27 mouse cellular contexts compared by ENCODE assay signal in genomic region chrX:105937736-105938135, GRCm38 (mm10).
"Had no signal": no experiment of that assay in that cellular context is flagged by ENCODE, and none has a peak within 500 bp of the region (broad histone marks: within the 10 kb centered on the region; RNA-seq: fewer than 3 reads in every experiment).

No protein-coding gene starts in this region.

- DNase-seq: gastrocnemius, adult 2 months; gastrocnemius, postnatal 10 days; gastrocnemius, postnatal 36 days; heart, adult 11 months; heart, postnatal 14 days; heart, postnatal 36 days; kidney, adult 11 months; kidney, adult 2 months; kidney, adult 9 months; kidney, postnatal 14 days; kidney, postnatal 36 days; liver; liver, embryonic 13.5 days; lung, adult 18-20 months had no signal

- ATAC-seq: hindbrain, postnatal 0 days; intestine, embryonic 16.5 days had no signal

- H3K4me1 ChIP-seq: heart, embryonic 13.5 days; heart, embryonic 15.5 days; hindbrain, embryonic 13.5 days; hindbrain, embryonic 15.5 days; kidney, embryonic 15.5 days; limb, embryonic 10.5 days; limb, embryonic 12.5 days; liver, embryonic 13.5 days; liver, embryonic 15.5 days had no signal

- H3K4me3 ChIP-seq: gastrocnemius, adult 2 months; heart, embryonic 13.5 days; heart, embryonic 15.5 days; hindbrain, embryonic 13.5 days; hindbrain, embryonic 15.5 days; kidney, embryonic 15.5 days; layer of hippocampus, adult 2 months; left cerebral cortex, adult 2 months; limb, embryonic 10.5 days; limb, embryonic 12.5 days; liver, embryonic 13.5 days; liver, embryonic 15.5 days had no signal

- H3K27ac ChIP-seq: gastrocnemius, adult 2 months; heart, embryonic 13.5 days; heart, embryonic 15.5 days; hindbrain, embryonic 13.5 days; hindbrain, embryonic 15.5 days; hindbrain, postnatal 0 days; kidney, embryonic 15.5 days; kidney, postnatal 0 days; layer of hippocampus, adult 2 months; left cerebral cortex, adult 2 months; limb, embryonic 10.5 days; limb, embryonic 12.5 days; liver, embryonic 13.5 days; liver, embryonic 15.5 days had no signal

- H3K9ac ChIP-seq: heart, embryonic 13.5 days; heart, embryonic 15.5 days; hindbrain, embryonic 13.5 days; hindbrain, embryonic 15.5 days; kidney, embryonic 15.5 days; limb, embryonic 12.5 days; liver, embryonic 13.5 days; liver, embryonic 15.5 days had no signal

- H3K27me3 ChIP-seq: heart, embryonic 13.5 days; heart, embryonic 15.5 days; hindbrain, embryonic 13.5 days; hindbrain, embryonic 15.5 days; kidney, embryonic 15.5 days; limb, embryonic 12.5 days; liver, embryonic 13.5 days; liver, embryonic 15.5 days had no signal

- H3K9me3 ChIP-seq: heart, embryonic 13.5 days; heart, embryonic 15.5 days; hindbrain, embryonic 15.5 days; kidney, embryonic 15.5 days; limb, embryonic 10.5 days; limb, embryonic 12.5 days; liver, embryonic 13.5 days; liver, embryonic 15.5 days had no signal

- H3K36me3 ChIP-seq: heart, embryonic 13.5 days; heart, embryonic 15.5 days; hindbrain, embryonic 13.5 days; hindbrain, embryonic 15.5 days; kidney, embryonic 15.5 days; limb, embryonic 10.5 days; limb, embryonic 12.5 days; liver, embryonic 13.5 days; liver, embryonic 15.5 days had no signal
